Mouse (Mus musculus) cortical plate, adult 2 months (tissue): Measurements from ENCODE around the gene Cblc.

Experiments used
- CTCF ChIP-seq: fragments of 200-500 bp; IDR thresholded peaks from 2 replicates; pipeline ENCODE4 v1.5.1; 2011; ENCODE audit warnings: mild to moderate bottlenecking, control low read depth, low read length; ENCODE audit not compliant: insufficient read depth; ENCODE audit errors: extremely low read depth
- POLR2A ChIP-seq: fragments of 200-500 bp; IDR thresholded peaks from 2 replicates; pipeline ENCODE4 v1.6.1; 2011; ENCODE audit warnings: mild to moderate bottlenecking, low read length, control low read depth; ENCODE audit not compliant: insufficient read depth; ENCODE audit errors: extremely low read depth

GRCm38 (mm10) chr7:19753587-19753986 is 43.0 kb downstream of the Cblc start:
- no peak for TF ChIP-seq CTCF
- no peak for TF ChIP-seq POLR2A
